Mouse (Mus musculus): ENCODE results near the gene B3gnt2. TPM values are rescaled to one million over a fixed set of nuclear protein-coding genes. Genes with fewer than 3 reads are reported as not detected.

B3gnt2 gene
- polyA plus RNA-seq, 1 experiment = 13.1 TPM

DNA sequence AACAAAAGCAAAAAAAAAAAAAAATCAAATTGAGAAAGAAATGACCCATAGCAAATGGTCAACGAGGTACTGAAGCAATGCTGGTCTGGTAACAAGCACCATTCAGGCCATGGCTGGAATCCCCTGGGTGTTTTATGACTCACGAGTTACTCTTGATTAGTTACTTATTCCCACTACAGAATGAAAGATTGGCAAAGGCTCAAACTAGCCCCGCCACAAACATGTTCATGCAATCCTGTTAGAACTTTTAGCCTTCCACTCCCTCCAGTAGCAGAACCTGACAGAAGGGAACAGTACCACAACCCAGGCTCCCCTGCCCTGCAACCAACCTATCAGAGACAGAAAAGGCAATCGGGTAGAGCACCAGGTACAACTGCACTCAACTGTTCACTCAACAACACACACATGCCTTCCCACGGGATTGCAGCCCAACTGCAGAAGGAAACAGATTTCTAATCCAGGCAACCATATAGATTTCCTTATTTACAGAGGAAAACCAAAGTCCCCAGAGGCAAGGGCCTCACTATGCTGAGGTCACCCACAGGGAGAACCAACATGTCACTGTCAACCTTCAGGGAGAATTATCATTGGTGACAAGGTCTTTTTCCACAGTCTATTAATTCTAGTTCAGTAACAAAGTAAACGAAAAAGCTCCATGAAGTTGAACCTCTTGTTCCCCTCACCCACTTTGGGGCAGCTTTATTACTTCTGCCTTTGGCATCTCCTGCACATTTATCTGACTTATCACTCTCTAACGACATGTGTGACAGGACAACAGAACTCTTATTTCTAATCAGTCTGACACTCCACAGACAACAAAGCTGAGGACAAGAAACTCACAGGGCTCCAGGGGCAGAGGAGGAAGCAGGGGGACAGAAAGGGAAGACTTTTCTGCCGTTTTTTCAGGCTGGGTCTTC lies 12.8 kb downstream of the B3gnt2 start:
- Histone ChIP-seq H3K4me2 (ENCODE audit: low read depth) (peak overlapping the region; percentile 67), H3K36me3 (ENCODE audit: control insufficient read depth, insufficient read depth) (no peaks in the 10 kb centered on the region), H3K4me3 (no peak overlapping the region), H3K79me2 (ENCODE audit: control insufficient read depth, insufficient read depth) (peaks cover 86% of the 10 kb centered on the region), H3K27me3 (ENCODE audit: control insufficient read depth, insufficient read depth, insufficient read length) (no peaks in the 10 kb centered on the region), H3ac (ENCODE audit: control insufficient read depth, insufficient read length) (no peak overlapping the region)
- no peak for TF ChIP-seq CEBPB (IDR thresholded peaks at IDR 0.05; ENCODE audit: insufficient read depth, poor library complexity, severe bottlenecking)

DNA sequence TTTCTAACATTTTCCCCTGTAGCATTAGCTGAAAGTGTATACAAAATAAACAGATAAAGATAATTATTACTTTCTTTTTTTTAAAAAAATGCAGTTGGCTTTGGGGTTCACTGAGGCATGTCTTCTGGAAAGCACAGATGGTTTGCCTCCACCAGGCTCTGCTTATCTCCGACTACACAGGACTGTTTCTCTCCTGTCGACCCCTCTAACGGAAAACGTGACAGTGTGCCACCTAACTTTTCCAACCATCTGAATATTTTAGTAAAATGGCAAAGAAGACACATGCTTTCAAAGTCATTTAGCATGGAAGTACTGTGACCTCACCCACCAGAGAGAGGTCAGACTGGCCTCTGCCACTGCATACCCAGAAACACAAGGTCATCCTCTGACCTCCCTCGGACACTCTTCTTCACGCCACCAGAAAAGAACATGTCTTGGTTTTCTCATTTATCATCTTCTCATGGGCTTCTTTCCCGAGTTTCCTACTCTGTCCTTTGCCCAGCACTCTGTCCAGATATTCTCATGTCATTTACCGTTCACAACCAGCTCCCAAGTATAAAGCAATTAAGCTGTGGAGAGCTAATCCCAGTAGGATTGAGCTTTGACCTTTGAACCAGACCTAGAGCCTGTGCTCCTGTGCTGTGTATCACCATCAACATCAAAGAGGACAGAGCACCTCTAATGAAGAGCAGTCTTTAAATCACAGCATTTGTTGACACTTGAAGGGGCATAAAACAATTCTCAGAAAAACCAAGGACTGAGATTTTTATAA lies 13.6 kb downstream of the B3gnt2 start:
- H3K36me3 ChIP-seq (ENCODE audit: control insufficient read depth, insufficient read depth) = no peaks in the 10 kb centered on the region
- H3K4me3 ChIP-seq = no peak overlapping the region
- peak overlapping the region; percentile 67 for H3K4me2 ChIP-seq (ENCODE audit: low read depth)
- peaks cover 81% of the 10 kb centered on the region for H3K79me2 ChIP-seq (ENCODE audit: control insufficient read depth, insufficient read depth)
- H3ac ChIP-seq (ENCODE audit: control insufficient read depth, insufficient read length) = no peak overlapping the region
- no peaks in the 10 kb centered on the region for H3K27me3 ChIP-seq (ENCODE audit: control insufficient read depth, insufficient read depth, insufficient read length)
- TF ChIP-seq TCF12 (IDR thresholded peaks at IDR 0.05; ENCODE audit: insufficient read depth, poor library complexity, severe bottlenecking) (no peak), CEBPB (IDR thresholded peaks at IDR 0.05; ENCODE audit: insufficient read depth, poor library complexity, severe bottlenecking) (no peak)

DNA sequence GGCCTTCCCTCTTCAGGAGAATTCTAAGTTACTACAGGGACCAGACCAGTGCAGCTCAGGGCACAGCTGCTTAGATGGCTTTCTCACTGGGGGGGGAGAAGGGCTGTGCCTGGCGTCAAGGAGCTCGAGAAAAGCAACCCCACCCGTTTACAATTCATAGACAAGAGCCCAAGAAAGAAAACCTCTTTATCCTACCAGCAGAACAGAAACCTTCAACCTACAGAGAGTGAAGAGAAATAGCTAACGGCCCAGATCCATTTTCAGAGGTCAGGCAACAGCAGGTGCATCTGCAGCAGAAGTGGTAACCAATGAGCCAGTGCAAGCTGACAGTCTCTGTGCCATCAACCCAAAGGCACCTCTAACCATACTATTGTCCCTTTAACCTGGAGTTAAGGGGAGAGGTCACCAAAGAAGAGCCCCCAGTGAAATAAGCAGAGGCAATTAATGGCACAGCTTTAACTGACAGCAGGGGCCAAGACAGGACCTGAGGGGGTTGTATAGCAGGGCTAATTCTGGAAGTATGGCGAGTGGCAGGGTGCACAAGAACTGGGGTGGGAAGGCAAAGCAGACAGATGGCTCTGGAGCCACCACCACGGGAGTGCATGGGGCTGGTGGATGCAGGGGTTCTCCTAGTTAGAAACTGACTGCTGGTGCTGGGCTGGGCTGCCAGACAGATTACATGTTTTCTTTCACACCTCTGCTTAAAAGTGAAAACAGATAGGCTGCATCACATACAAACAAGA lies 14.5 kb downstream of the B3gnt2 start:
- Histone ChIP-seq H3K36me3 (ENCODE audit: control insufficient read depth, insufficient read depth) (no peaks in the 10 kb centered on the region), H3K79me2 (ENCODE audit: control insufficient read depth, insufficient read depth) (peaks cover 77% of the 10 kb centered on the region), H3ac (ENCODE audit: control insufficient read depth, insufficient read length) (no peak overlapping the region), H3K27me3 (ENCODE audit: control insufficient read depth, insufficient read depth, insufficient read length) (no peaks in the 10 kb centered on the region), H3K4me2 (ENCODE audit: low read depth) (no peak overlapping the region), H3K4me3 (no peak overlapping the region)
- TF ChIP-seq MYOD1 (IDR thresholded peaks at IDR 0.05; ENCODE audit: control insufficient read depth in 1 of 3, insufficient read length in 2 of 3, low read depth in 2 of 3) (peak in 1 of 3 experiments; percentile 22), USF1 (IDR thresholded peaks at IDR 0.05; ENCODE audit: low read depth) (no peak)

DNA sequence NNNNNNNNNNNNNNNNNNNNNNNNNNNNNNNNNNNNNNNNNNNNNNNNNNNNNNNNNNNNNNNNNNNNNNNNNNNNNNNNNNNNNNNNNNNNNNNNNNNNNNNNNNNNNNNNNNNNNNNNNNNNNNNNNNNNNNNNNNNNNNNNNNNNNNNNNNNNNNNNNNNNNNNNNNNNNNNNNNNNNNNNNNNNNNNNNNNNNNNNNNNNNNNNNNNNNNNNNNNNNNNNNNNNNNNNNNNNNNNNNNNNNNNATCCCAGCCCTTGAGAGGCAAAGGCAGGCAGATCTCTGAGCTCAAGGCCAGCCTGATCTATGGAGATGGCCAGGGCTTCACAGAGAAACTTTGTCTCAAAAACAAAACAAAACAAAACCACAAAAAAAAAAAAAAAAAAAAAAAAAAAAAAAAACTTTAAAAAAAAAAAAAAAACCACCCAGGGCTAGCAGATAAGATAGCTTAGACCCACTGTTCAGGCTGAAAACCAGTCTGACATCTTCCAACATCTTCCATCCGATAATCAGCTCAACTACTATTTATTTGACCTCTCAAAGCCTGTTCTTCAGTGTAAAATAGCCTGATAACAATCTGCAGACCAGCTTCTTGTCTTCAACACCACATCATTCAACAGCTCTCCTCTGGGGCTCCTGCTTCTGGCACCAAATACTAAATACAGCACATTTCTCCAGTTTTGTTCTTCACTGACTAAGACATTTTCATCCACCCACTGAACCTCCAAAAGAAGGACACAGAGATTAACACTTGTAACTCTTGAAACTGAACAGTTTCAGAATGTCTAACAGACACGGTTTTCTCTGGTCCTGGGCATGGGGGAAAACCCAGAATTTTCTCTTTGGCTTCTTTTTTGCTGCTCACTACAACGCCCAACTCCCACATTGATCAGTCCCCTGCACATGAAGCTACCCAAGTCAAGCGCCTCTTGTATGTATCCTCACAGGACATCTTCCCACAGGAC lies 15.7 kb downstream of the B3gnt2 start:
- H3ac ChIP-seq (ENCODE audit: control insufficient read depth, insufficient read length) = no peak overlapping the region
- H3K4me2 ChIP-seq (ENCODE audit: low read depth) = peak overlapping the region; percentile 14
- H3K4me3 ChIP-seq = no peak overlapping the region
- H3K36me3 ChIP-seq (ENCODE audit: control insufficient read depth, insufficient read depth) = no peaks in the 10 kb centered on the region
- H3K27me3 ChIP-seq (ENCODE audit: control insufficient read depth, insufficient read depth, insufficient read length) = no peaks in the 10 kb centered on the region
- H3K79me2 ChIP-seq (ENCODE audit: control insufficient read depth, insufficient read depth) = peaks cover 73% of the 10 kb centered on the region
- TF ChIP-seq E2F4 (IDR thresholded peaks at IDR 0.05; ENCODE audit: insufficient read depth) (no peak), USF1 (IDR thresholded peaks at IDR 0.05; ENCODE audit: low read depth) (no peak), TCF12 (IDR thresholded peaks at IDR 0.05; ENCODE audit: insufficient read depth, poor library complexity, severe bottlenecking) (no peak), POLR2A (IDR thresholded peaks at IDR 0.05; ENCODE audit: insufficient read length, low read depth) (no peak), MYOG (IDR thresholded peaks at IDR 0.05; ENCODE audit: control insufficient read depth in 1 of 3, insufficient read depth in 1 of 3, insufficient read length in 2 of 3, low read depth in 2 of 3) (no peak), CEBPB (IDR thresholded peaks at IDR 0.05; ENCODE audit: insufficient read depth, poor library complexity, severe bottlenecking) (no peak), REST (IDR thresholded peaks at IDR 0.05; ENCODE audit: insufficient read depth, insufficient read length) (no peak), MYOD1 (IDR thresholded peaks at IDR 0.05; ENCODE audit: control insufficient read depth in 1 of 3, insufficient read length in 2 of 3, low read depth in 2 of 3) (no peak), MAX (IDR thresholded peaks at IDR 0.05; ENCODE audit: low read depth) (no peak), TCF3 (IDR thresholded peaks at IDR 0.05; ENCODE audit: insufficient read length, low read depth) (no peak), SRF (IDR thresholded peaks at IDR 0.05; ENCODE audit: control insufficient read depth, insufficient read length, low read depth) (no peak), POLR2AphosphoS2 (IDR thresholded peaks at IDR 0.05; ENCODE audit: insufficient read length, low read depth) (no peak)

Data from myocyte (in vitro differentiated cells).